Mouse (Mus musculus): ENCODE measurements at regions not wholly inside any gene's neighbourhood (a gene's known extent, or its start where the extent isn't known, plus 50 kb on each side); places are given as distances from the start of the nearest gene placed in this dataset.

DNA sequence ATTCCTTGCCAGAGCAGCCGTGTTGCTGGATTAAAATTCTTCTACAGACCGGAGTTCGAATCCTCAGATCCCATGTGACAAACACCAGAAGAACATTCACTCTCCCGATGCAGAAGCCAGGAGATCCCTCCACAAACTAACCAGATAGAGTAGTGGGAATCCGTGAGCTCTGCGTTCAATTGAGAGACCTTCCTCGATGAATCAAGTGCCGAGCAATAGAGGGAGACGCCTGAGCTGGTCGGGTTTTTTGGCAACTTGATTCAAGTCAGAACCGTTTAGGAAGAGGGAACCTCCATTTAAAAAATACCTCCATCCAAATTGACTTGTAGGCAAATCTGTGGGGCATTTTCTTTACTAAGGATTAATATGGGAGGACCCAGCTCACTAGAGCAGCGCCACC lies 81.9 kb upstream of the Rpl38 start:
- H3K4me2 ChIP-seq (ENCODE audit: low read depth, low read length), result no peak overlapping the region
- no peaks in the 10 kb centered on the region for H3K9me3 ChIP-seq (ENCODE audit: low read length)
- WGBS, result 91% methylated on average over 12 of the region's 12 CpGs
- no peak for DNase-seq (ENCODE audit: low spot score)
- no peak overlapping the region for H3K27ac ChIP-seq
- H3K4me1 ChIP-seq (ENCODE audit: insufficient read depth, low read length), result no peaks in the 10 kb centered on the region
- no peak for TF ChIP-seq CTCF (IDR thresholded peaks at IDR 0.05; ENCODE audit: low read depth)
- no peak overlapping the region for H3K9ac ChIP-seq (replicated peaks; ENCODE audit: low read length)
- no peak for ATAC-seq
- no peaks in the 10 kb centered on the region for H3K27me3 ChIP-seq (ENCODE audit: insufficient read depth, low read length)
- no peak overlapping the region for H3K4me3 ChIP-seq (ENCODE audit: low read length)
- no peaks in the 10 kb centered on the region for H3K36me3 ChIP-seq (ENCODE audit: insufficient read depth, low read length)

DNA sequence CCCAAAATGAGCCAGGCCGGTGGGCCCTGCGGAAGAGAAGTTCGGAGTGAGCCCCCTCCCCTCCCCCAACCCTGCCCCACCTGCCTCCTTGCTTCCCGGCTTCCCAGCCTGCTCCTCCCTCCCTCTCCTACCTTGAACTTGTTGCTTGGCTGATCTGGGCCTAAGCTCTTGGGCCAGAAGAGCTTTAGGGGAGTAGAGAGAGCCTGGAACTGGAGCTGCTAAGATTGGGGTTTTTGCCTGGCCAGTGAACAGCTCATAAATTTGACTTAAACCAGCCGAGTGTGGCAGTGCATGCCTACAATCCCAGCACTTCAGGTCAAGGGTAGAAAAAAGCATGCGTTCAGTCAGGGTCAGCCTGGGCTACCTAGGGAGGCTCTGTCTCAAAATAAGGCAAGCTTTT lies 83.5 kb upstream of the Rpl38 start:
- H3K4me3 ChIP-seq (ENCODE audit: low read length), result no peak overlapping the region
- H3K9ac ChIP-seq (replicated peaks; ENCODE audit: low read length), result no peak overlapping the region
- H3K36me3 ChIP-seq (ENCODE audit: insufficient read depth, low read length), result no peaks in the 10 kb centered on the region
- no peak for TF ChIP-seq CTCF (IDR thresholded peaks at IDR 0.05; ENCODE audit: low read depth)
- no peaks in the 10 kb centered on the region for H3K4me1 ChIP-seq (ENCODE audit: insufficient read depth, low read length)
- no peaks in the 10 kb centered on the region for H3K9me3 ChIP-seq (ENCODE audit: low read length)
- no peak overlapping the region for H3K4me2 ChIP-seq (ENCODE audit: low read depth, low read length)
- no peak for ATAC-seq
- no peak for DNase-seq (ENCODE audit: low spot score)
- WGBS, result 77% methylated on average over 6 of the region's 6 CpGs
- no peaks in the 10 kb centered on the region for H3K27me3 ChIP-seq (ENCODE audit: insufficient read depth, low read length)
- H3K27ac ChIP-seq, result no peak overlapping the region

DNA sequence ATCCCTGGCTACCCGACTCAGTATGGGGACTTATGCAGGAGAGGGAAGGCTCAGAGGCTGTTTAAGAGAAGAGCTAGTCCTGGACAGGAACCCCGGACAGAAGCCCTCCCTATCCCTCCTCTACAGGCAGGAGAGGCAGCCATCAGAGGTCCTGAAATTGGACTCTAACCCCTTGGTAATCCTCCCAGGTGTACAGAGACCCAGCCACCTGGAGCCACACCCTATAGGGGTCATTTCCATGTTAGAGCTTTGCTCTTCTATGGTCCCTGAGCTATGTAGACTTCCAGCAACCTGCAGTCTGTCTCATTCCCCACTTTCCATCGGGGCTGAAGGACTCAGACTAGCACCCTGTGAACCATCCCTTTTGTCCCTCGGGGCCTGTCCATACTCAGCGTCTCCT lies 84.2 kb upstream of the Rpl38 start:
- Histone ChIP-seq H3K9me3 (ENCODE audit: low read length) (no peaks in the 10 kb centered on the region), H3K27ac (no peak overlapping the region), H3K36me3 (ENCODE audit: insufficient read depth, low read length) (no peaks in the 10 kb centered on the region), H3K4me3 (ENCODE audit: low read length) (no peak overlapping the region), H3K27me3 (ENCODE audit: insufficient read depth, low read length) (no peaks in the 10 kb centered on the region), H3K9ac (replicated peaks; ENCODE audit: low read length) (no peak overlapping the region), H3K4me1 (ENCODE audit: insufficient read depth, low read length) (no peaks in the 10 kb centered on the region), H3K4me2 (ENCODE audit: low read depth, low read length) (no peak overlapping the region)
- TF ChIP-seq CTCF (IDR thresholded peaks at IDR 0.05; ENCODE audit: low read depth), result no peak
- no peak for ATAC-seq
- DNase-seq (ENCODE audit: low spot score), result no peak
- WGBS, result 67% methylated on average over 5 of the region's 5 CpGs

DNA sequence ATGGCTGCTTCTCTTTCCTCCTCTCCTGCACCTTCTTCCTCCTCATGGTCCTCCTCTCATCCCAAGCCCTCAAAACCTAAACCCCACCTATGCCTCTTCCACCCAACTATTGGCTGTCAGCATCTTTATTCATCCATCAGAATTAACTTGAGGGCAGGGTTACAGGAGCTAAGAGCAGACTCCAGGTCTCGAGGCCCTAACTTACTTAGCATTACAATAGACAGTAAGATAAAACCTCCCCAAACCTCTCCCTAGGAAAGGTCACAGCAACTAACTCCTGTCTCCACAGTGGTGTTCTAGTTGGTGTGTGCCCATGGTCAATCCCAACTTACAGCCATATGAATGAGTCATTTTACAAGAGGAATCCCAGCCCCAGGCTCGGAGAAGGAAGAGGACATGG lies 88.3 kb upstream of the Rpl38 start:
- Histone ChIP-seq H3K4me3 (ENCODE audit: low read length) (no peak overlapping the region), H3K9ac (replicated peaks; ENCODE audit: low read length) (no peak overlapping the region), H3K4me2 (ENCODE audit: low read depth, low read length) (no peak overlapping the region), H3K9me3 (ENCODE audit: low read length) (no peaks in the 10 kb centered on the region), H3K27ac (no peak overlapping the region), H3K27me3 (ENCODE audit: insufficient read depth, low read length) (no peaks in the 10 kb centered on the region), H3K36me3 (ENCODE audit: insufficient read depth, low read length) (no peaks in the 10 kb centered on the region), H3K4me1 (ENCODE audit: insufficient read depth, low read length) (no peaks in the 10 kb centered on the region)
- TF ChIP-seq CTCF (IDR thresholded peaks at IDR 0.05; ENCODE audit: low read depth), result no peak
- DNase-seq (ENCODE audit: low spot score) (no peak), ATAC-seq (no peak)
- WGBS, result 57% methylated on average over 2 of the region's 2 CpGs

DNA sequence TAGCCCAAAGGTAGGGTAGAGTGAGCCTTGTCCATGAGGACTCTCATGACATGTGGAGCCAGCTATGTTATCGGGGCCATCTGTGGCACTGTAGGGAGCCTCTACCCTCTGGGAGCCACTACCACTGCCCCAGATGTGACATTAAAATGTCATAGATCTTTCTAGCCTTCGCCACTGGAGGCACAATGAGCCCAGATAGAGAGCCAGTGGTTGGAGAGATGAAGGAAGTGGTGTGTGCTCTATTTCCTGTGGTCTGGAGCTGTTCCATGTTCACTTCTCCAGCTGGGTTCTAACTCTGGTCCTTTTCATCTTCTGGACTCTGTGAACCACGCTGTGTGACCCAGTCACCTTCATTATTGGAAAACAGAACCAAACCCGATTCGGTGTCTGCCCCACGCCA lies 89.8 kb upstream of the Rpl38 start:
- Histone ChIP-seq H3K27me3 (ENCODE audit: insufficient read depth, low read length) (no peaks in the 10 kb centered on the region), H3K36me3 (ENCODE audit: insufficient read depth, low read length) (no peaks in the 10 kb centered on the region), H3K4me1 (ENCODE audit: insufficient read depth, low read length) (no peaks in the 10 kb centered on the region), H3K27ac (no peak overlapping the region), H3K9ac (replicated peaks; ENCODE audit: low read length) (no peak overlapping the region), H3K4me2 (ENCODE audit: low read depth, low read length) (no peak overlapping the region), H3K9me3 (ENCODE audit: low read length) (no peaks in the 10 kb centered on the region), H3K4me3 (ENCODE audit: low read length) (no peak overlapping the region)
- no peak for TF ChIP-seq CTCF (IDR thresholded peaks at IDR 0.05; ENCODE audit: low read depth)
- DNase-seq (ENCODE audit: low spot score), result no peak
- ATAC-seq, result no peak
- WGBS, result 91% methylated on average over 6 of the region's 6 CpGs

DNA sequence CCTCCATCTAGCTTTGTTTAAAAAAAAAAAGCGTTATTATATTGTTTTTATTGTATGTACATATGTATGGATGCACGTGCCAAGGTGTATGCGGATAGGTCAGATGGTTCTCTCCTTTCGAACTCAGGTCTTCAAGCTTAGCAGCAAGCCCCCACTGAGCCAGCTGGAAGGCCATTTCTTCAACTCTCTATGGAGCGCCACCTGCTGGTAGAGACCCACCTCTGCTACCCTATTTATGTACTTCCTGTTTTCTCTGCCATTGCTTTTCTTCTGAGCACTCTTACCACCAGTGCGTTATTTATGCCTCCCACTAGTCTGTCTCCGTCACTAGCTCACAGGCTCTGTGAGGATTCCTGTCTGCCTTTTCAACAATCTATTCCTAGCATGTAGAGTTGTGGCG lies 91.5 kb upstream of the Rpl38 start:
- 88% methylated on average over 8 of the region's 8 CpGs for WGBS
- Histone ChIP-seq H3K4me2 (ENCODE audit: low read depth, low read length) (no peak overlapping the region), H3K36me3 (ENCODE audit: insufficient read depth, low read length) (no peaks in the 10 kb centered on the region), H3K27me3 (ENCODE audit: insufficient read depth, low read length) (no peaks in the 10 kb centered on the region), H3K4me3 (ENCODE audit: low read length) (no peak overlapping the region), H3K4me1 (ENCODE audit: insufficient read depth, low read length) (no peaks in the 10 kb centered on the region), H3K9me3 (ENCODE audit: low read length) (no peaks in the 10 kb centered on the region), H3K27ac (no peak overlapping the region), H3K9ac (replicated peaks; ENCODE audit: low read length) (no peak overlapping the region)
- no peak for TF ChIP-seq CTCF (IDR thresholded peaks at IDR 0.05; ENCODE audit: low read depth)
- no peak for DNase-seq (ENCODE audit: low spot score)
- no peak for ATAC-seq

DNA sequence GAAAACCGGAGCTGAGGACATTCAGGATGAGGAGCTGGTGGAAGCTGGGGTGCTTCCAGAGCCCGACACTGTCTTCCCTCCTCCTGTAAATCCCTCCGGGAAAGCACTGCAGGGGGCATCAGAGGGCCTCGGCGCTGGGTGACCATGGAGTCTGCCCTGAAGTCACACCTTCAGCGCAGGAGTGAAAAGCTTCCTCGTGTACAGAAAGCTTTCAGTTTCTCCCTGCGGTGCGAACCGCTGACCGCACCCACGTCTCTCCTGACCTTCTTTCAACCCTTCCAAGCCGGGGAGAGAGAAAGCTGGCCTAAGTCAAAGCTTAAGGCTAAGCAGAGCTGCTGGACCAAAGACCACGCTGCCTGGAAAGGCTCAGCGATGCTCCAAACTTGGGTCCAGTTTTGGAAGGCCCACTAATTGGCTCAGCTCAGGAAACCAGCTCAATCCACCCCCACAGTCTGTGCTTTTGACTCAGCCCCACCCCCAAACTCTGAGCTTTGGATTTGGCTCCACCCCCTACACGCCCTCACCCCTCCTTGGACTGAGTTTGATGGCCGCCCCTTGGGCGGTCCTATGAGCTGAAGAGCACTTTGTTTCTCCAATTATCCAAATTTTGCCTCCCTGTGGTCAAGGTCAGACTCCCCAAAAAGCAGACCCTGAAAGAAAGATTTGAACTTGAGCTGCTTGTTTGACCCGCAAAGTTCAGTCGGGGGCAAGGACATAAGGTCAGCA lies 97.0 kb upstream of the Rpl38 start:
- Histone ChIP-seq H3K9ac (replicated peaks; ENCODE audit: low read length) (no peak overlapping the region), H3K27me3 (ENCODE audit: insufficient read depth, low read length) (no peaks in the 10 kb centered on the region), H3K27ac (no peak overlapping the region), H3K4me1 (ENCODE audit: insufficient read depth, low read length) (no peaks in the 10 kb centered on the region), H3K4me2 (ENCODE audit: low read depth, low read length) (no peak overlapping the region), H3K36me3 (ENCODE audit: insufficient read depth, low read length) (no peaks in the 10 kb centered on the region), H3K4me3 (ENCODE audit: low read length) (no peak overlapping the region), H3K9me3 (ENCODE audit: low read length) (no peaks in the 10 kb centered on the region)
- DNase-seq (ENCODE audit: low spot score) (no peak), ATAC-seq (no peak)
- TF ChIP-seq CTCF (IDR thresholded peaks at IDR 0.05; ENCODE audit: low read depth), result no peak
- WGBS, result 52% methylated on average over 20 of the region's 20 CpGs
